Mouse (Mus musculus): ENCODE data around the gene Spic. TPM values are rescaled to one million over a fixed set of nuclear protein-coding genes. Genes with fewer than 3 reads are reported as not detected.

Spic gene
- total RNA-seq, 2 experiments from 2014 or later, result not detected

DNA sequence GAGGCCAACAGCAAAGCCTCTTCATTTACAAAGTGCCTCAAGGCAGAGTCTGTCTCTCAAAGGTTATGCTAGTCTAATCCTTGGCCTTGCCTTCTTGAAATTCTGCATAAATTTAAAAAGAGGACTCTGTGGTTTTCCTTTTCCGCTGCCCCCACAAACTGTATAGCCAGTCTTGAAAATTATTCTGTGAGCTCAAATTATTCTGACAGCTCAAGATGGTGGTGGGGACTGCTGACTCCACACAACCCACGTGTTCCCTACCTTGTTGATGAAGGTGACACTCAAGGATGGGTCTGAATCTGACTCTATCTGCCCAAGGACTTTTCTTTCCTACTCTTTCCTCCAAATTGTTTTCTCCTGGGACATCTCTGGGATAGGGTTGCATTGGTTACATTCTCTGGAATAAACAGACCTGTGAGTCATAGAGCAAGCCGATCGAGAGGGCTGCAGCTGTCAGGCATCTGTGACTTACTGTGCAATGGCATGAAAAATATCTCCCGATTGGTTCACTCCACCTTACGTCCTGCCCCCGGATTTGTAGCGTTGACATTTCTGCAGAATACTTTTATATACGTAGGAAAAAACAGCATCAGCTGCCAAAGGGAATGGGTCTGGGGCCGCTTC lies 53.4 kb downstream of the Spic start:
- no peak for DNase-seq

DNA sequence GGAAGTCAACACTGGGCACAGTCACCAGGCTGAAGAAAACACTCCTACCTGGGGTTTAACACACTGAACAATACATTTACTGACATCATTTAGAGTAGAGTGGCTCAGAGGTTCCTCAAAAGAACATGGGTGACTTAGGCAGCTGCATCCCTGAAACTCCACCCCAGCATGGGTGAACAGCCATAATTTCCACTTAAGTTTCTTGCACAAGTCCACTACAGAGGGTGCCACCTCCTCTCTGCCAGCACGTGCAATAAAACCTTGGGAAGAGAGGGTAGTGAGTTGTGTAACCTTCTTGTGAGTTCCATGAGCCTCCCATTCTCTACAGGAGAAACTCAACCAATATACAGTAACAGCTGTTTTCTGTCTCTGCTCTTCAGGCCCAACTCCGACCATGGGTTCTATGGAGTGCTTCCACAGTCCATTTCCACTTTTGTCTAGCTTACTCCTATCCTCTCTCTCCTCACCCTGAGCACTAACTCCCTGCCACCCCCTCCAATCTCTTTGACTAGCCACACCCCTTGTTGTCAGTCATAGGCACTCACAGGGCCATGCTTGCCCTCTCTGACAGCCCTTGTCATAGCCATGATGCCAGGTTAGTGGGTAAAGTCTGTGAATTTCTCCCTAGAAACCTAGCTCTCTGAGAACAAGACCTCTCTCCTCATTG lies 54.0 kb downstream of the Spic start:
- DNase-seq, result no peak

DNA sequence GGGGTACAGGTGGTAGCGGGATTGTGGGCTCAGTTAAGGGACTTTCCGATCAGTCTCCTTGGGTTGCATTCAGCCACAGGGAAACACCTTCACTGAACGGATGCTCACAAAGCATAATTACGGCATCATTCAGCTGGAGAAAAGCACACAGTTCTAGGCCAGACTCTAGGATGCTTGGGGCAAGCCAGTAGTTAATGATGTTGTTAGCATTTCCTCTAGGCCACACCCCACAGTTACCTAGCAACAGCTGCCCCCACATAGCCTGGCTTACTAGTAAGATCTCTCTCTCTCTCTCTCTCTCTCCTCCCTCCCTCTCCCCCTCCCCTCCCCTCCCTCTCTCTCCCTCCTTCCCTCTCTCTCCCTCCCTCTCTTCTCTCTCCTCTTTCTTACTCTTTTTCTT lies 57.8 kb downstream of the Spic start:
- DNase-seq, result no peak

DNA sequence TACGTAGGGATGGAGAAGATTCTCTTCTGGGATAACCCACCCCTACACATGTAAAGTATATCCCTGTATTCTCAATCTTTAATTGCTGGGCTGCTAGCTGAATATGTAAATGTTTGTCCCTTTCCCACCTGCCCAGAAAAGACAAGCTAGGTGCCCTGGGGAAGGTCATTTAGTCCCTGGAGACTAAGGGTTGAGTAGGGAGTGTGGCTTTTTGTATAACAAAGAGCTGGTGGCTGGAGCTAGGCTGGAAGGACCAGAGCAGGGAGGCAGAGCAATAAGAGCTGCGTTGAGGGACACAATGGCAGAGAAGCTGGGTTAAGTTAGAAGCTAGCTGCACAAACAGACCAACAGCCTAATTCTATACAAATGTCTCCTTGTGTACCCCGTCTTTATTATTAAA lies 58.6 kb downstream of the Spic start:
- no peak for DNase-seq

Other genes with a start within 250 kb of the Spic start
- not detected for gene Sycp3, start 225.4 kb downstream of the Spic start, total RNA-seq (2021)
- gene Chpt1, start 180.9 kb downstream of the Spic start, total RNA-seq (2021), result 100 to 1,000 TPM; 104 to 107 TPM
- 1 to 10 TPM in 1 of 2 experiments, under 1 TPM in 1; 0.83 to 4.1 TPM for gene Mybpc1, start 79.9 kb downstream of the Spic start, total RNA-seq (2021)
- 10 to 100 TPM; 92.5 to 99.5 TPM for gene Arl1, start 45.8 kb upstream of the Spic start, total RNA-seq (2021)
- gene Utp20, start 141.8 kb upstream of the Spic start, total RNA-seq (2021), result 10 to 100 TPM; 16.7 to 19.9 TPM
- not detected for gene Slc5a8, start 201.0 kb upstream of the Spic start, total RNA-seq (2021)